Mouse (Mus musculus) MEL (cell line): ENCODE results near the gene Gm4491. TPM values are rescaled to one million over a fixed set of nuclear protein-coding genes. Genes with fewer than 3 reads are reported as not detected.

Experiments used
- DNase-seq: peaks from one replicate; pipeline ENCODE4 v3.0.0; 2011; ENCODE audit warnings: low read depth, low spot score
- H3K27ac ChIP-seq: 2 replicates; pipeline ENCODE4 v1.5.1; 2012; ENCODE audit warnings: low read depth, mild to moderate bottlenecking, control low read depth, low read length, moderate library complexity; ENCODE audit not compliant: control insufficient read depth
- H3K27me3 ChIP-seq, 2 experiments: fragments of 150-350 bp in 1 of 2; sonication (generic) in 1 of 2; 2 replicates each; pipeline ENCODE4 v1.6.1; 2012; ENCODE audit warnings: low read length in 2 of 2, mild to moderate bottlenecking in 2 of 2, improper control_type of control experiment in 1 of 2, moderate library complexity in 1 of 2; ENCODE audit not compliant: insufficient read depth in 2 of 2, control insufficient read depth in 1 of 2
- H3K36me3 ChIP-seq, 2 experiments: 2 replicates each; pipeline ENCODE4 v1.6.1; 2012 to 2014; ENCODE audit warnings: low read length in 2 of 2, improper control_type of control experiment in 1 of 2, inconsistent platforms in 1 of 2, mild to moderate bottlenecking in 1 of 2; ENCODE audit not compliant: insufficient read depth in 2 of 2, control insufficient read depth in 1 of 2
- H3K4me1 ChIP-seq, 2 experiments: fragments of 150-350 bp in 1 of 2; sonication (generic) in 1 of 2; 2 replicates each; pipeline ENCODE4 v1.6.1; 2012; ENCODE audit warnings: low read length in 2 of 2, improper control_type of control experiment in 1 of 2, mild to moderate bottlenecking in 1 of 2; ENCODE audit not compliant: insufficient read depth in 2 of 2, control insufficient read depth in 1 of 2
- H3K4me3 ChIP-seq, 2 experiments: fragments of 150-350 bp in 1 of 2; sonication (generic) in 1 of 2; 2 replicates each; pipeline ENCODE4 v1.5.1; 2012; ENCODE audit warnings: low read depth in 2 of 2, low read length in 2 of 2, mild to moderate bottlenecking in 2 of 2, moderate library complexity in 2 of 2, control low read depth in 1 of 2, improper control_type of control experiment in 1 of 2; ENCODE audit not compliant: control insufficient read depth in 1 of 2, insufficient read depth in 1 of 2
- H3K79me2 ChIP-seq: 2 replicates; pipeline ENCODE4 v1.6.1; 2012; ENCODE audit warnings: mild to moderate bottlenecking, low read length, moderate library complexity; ENCODE audit not compliant: control insufficient read depth, poor library complexity, insufficient read depth
- H3K9ac ChIP-seq: 2 replicates; pipeline ENCODE4 v1.6.1; 2012; ENCODE audit warnings: low read depth, mild to moderate bottlenecking, control low read depth, low read length, moderate library complexity; ENCODE audit not compliant: control insufficient read depth, poor library complexity, severe bottlenecking
- H3K9me3 ChIP-seq: fragments of 150-350 bp; sonication (generic); replicated peaks from 2 replicates; pipeline ENCODE4 v1.6.1; 2012; ENCODE audit warnings: mild to moderate bottlenecking, low read length, improper control_type of control experiment, moderate library complexity; ENCODE audit not compliant: insufficient read depth
- BHLHE40 ChIP-seq: IDR thresholded peaks from 2 replicates; pipeline ENCODE4 v1.6.1; 2012; ENCODE audit warnings: low read depth, mild to moderate bottlenecking, inconsistent platforms, low read length, improper control_type of control experiment, borderline replicate concordance
- CHD1 ChIP-seq: IDR thresholded peaks from 2 replicates; pipeline ENCODE4 v1.6.1; 2012; ENCODE audit warnings: low read depth, mild to moderate bottlenecking, inconsistent platforms, low read length, improper control_type of control experiment
- E2F4 ChIP-seq: IDR thresholded peaks from 2 replicates; pipeline ENCODE4 v1.6.1; 2011; ENCODE audit warnings: low read depth, low read length, improper control_type of control experiment, borderline replicate concordance
- ELF1 ChIP-seq: IDR thresholded peaks from 2 replicates; pipeline ENCODE4 v1.6.1; 2014; ENCODE audit warnings: low read depth, mild to moderate bottlenecking, inconsistent platforms, low read length, improper control_type of control experiment, moderate library complexity
- EP300 ChIP-seq, 2 experiments: IDR thresholded peaks; 2 replicates each; pipeline ENCODE4 v1.6.1; 2011; ENCODE audit warnings: improper control_type of control experiment in 2 of 2, low read length in 2 of 2, low read depth in 1 of 2, mild to moderate bottlenecking in 1 of 2
- JUND ChIP-seq: IDR thresholded peaks from 2 replicates; pipeline ENCODE4 v1.6.1; 2011; ENCODE audit warnings: low read depth, mild to moderate bottlenecking, improper control_type of control experiment, low read length
- MAX ChIP-seq: IDR thresholded peaks from 2 replicates; pipeline ENCODE4 v1.6.1; 2011; ENCODE audit warnings: low read length, improper control_type of control experiment
- MYC ChIP-seq: IDR thresholded peaks from 2 replicates; pipeline ENCODE4 v1.6.1; 2011; ENCODE audit warnings: low read depth, mild to moderate bottlenecking, low read length, improper control_type of control experiment, moderate library complexity
- NRF1 ChIP-seq: IDR thresholded peaks from 2 replicates; pipeline ENCODE4 v1.6.1; 2014; ENCODE audit warnings: low read depth, mild to moderate bottlenecking, inconsistent platforms, low read length, improper control_type of control experiment, moderate library complexity; ENCODE audit not compliant: poor library complexity, insufficient read depth, severe bottlenecking
- POLR2A ChIP-seq, 2 experiments: IDR thresholded peaks; 2 replicates each; pipeline ENCODE4 v1.6.1; 2011 to 2012; ENCODE audit warnings: low read length in 2 of 2, mild to moderate bottlenecking in 2 of 2, control low read depth in 1 of 2, improper control_type of control experiment in 1 of 2, low read depth in 1 of 2, moderate library complexity in 1 of 2; ENCODE audit not compliant: control insufficient read depth in 1 of 2, insufficient read depth in 1 of 2, poor library complexity in 1 of 2
- POLR2AphosphoS5 ChIP-seq: IDR thresholded peaks from 2 replicates; pipeline ENCODE4 v1.6.1; 2012; ENCODE audit warnings: low read depth, borderline replicate concordance, mild to moderate bottlenecking, inconsistent platforms, low read length, moderate library complexity, mixed read lengths
- RAD21 ChIP-seq: IDR thresholded peaks from 2 replicates; pipeline ENCODE4 v1.6.1; 2011; ENCODE audit warnings: mild to moderate bottlenecking, low read depth, low read length, improper control_type of control experiment
- RCOR1 ChIP-seq: IDR thresholded peaks from 2 replicates; pipeline ENCODE4 v1.6.1; 2012; ENCODE audit warnings: low read depth, mild to moderate bottlenecking, inconsistent platforms, low read length, improper control_type of control experiment
- SIN3A ChIP-seq: IDR thresholded peaks from 2 replicates; pipeline ENCODE4 v1.6.1; 2012; ENCODE audit warnings: low read length, improper control_type of control experiment, inconsistent platforms
- SMC3 ChIP-seq: IDR thresholded peaks from 2 replicates; pipeline ENCODE4 v1.6.1; 2011; ENCODE audit warnings: low read depth, low read length, improper control_type of control experiment
- TAL1 ChIP-seq: IDR thresholded peaks from 2 replicates; pipeline ENCODE4 v1.6.1; 2012; ENCODE audit warnings: mild to moderate bottlenecking, inconsistent platforms, low read length, moderate library complexity, mixed read lengths
- TCF12 ChIP-seq: IDR thresholded peaks from 2 replicates; pipeline ENCODE4 v1.6.1; 2014; ENCODE audit warnings: low read depth, mild to moderate bottlenecking, inconsistent platforms, low read length, improper control_type of control experiment, moderate library complexity
- USF1 ChIP-seq: IDR thresholded peaks from 2 replicates; pipeline ENCODE4 v1.6.1; 2014; ENCODE audit warnings: low read depth, mild to moderate bottlenecking, inconsistent platforms, low read length, improper control_type of control experiment, moderate library complexity
- ZMIZ1 ChIP-seq: IDR thresholded peaks from 2 replicates; pipeline ENCODE4 v1.6.1; 2012; ENCODE audit warnings: low read depth, mild to moderate bottlenecking, inconsistent platforms, low read length, improper control_type of control experiment, moderate library complexity
- ZNF384 ChIP-seq: IDR thresholded peaks from 2 replicates; pipeline ENCODE4 v1.6.1; 2012; ENCODE audit warnings: low read depth, mild to moderate bottlenecking, inconsistent platforms, low read length, improper control_type of control experiment
- polyA plus RNA-seq, 2 experiments: library from polyadenylated mRNA; stranded (reverse) in 1 of 2; unstranded in 1 of 2; fragments of >175 nt in 1 of 2; fragments of >200 nt in 1 of 2; gene quantifications; 2 replicates each; pipeline versions ENCODE4 v1.2.1 to v1.2.4; 2012; ENCODE audit warnings: low replicate concordance in 2 of 2, low read depth in 1 of 2; ENCODE audit not compliant: insufficient read length in 2 of 2, insufficient read depth in 1 of 2, missing spikeins in 1 of 2
- total RNA-seq: library from RNA; depleted of rRNA; stranded (reverse); fragments of 300-350 nt; gene quantifications from 2 replicates; pipeline ENCODE4 v1.2.3, GENCODE M21; 2012

The Gm4491 gene
- total and polyA plus RNA-seq, 3 experiments = not detected

DNA sequence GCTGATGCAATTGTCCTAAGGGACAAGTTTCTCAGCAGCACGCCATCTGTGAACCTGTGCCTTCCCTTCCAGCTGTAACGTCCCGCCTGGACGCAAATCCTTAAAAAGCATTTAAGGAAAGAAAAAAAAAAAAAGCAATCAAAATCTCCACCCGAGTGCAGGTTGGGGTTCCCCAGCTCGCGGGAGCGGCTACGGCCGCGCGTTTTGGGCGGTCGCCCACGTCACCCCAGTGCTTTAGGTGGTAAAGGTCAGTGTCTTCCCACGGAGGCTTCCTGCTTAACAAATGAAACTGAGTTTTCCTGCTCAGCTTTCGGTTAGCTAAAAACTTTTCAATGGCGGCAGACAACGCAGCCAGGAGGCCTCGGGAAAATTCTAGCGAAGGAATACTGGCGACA, 12.0 kb downstream of the Gm4491 start:
- no peaks in the 10 kb centered on the region for H3K36me3 ChIP-seq
- no peak overlapping the region for H3K4me3 ChIP-seq
- H3K9me3 ChIP-seq = no peaks in the 10 kb centered on the region
- H3K9ac ChIP-seq = no peak overlapping the region
- peaks cover 0 to 4% of the 10 kb centered on the region in 2 experiments; a peak in 1 of 4 replicates for H3K4me1 ChIP-seq
- peaks cover 0 to 3% of the 10 kb centered on the region in 2 experiments; a peak in 2 of 4 replicates for H3K27me3 ChIP-seq
- no peak overlapping the region for H3K27ac ChIP-seq
- no peaks in the 10 kb centered on the region for H3K79me2 ChIP-seq
- DNase-seq = no peak
- no peak for TF ChIP-seq RAD21
- TF ChIP-seq SIN3A = no peak
- TF ChIP-seq NRF1 = no peak
- TF ChIP-seq TCF12 = no peak

DNA sequence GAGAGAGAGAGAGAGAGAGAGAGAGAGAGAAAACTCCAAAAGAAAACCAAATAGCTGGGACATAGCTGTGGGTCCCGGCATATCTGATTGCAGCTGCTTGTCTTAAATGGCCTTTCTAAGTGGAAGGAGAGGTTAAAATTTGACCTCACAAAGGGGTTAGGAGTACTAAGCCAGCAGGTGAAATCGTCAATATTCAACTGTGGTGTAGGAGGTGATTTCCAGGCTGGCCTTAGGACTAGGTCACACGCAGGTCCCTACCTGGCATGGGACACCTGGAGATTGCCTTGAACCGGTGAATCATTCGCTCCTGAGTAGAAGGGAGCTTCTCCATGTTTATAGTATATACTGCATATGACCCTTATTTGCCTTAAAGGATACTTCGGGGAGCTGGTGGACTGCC, 12.6 kb downstream of the Gm4491 start:
- Histone ChIP-seq H3K27me3 (peaks cover 0 to 3% of the 10 kb centered on the region in 2 experiments; a peak in 2 of 4 replicates), H3K9me3 (no peaks in the 10 kb centered on the region), H3K9ac (no peak overlapping the region), H3K4me3 (no peak overlapping the region), H3K4me1 (peaks cover 0 to 4% of the 10 kb centered on the region in 2 experiments; a peak in 1 of 4 replicates), H3K36me3 (no peaks in the 10 kb centered on the region), H3K27ac (no peak overlapping the region), H3K79me2 (no peaks in the 10 kb centered on the region)
- DNase-seq = no peak
- no peak for TF ChIP-seq MYC
- no peak for TF ChIP-seq E2F4
- TF ChIP-seq MAX = no peak
- no peak for TF ChIP-seq POLR2A (IDR thresholded peaks at IDR 0.05; ENCODE audit: control insufficient read depth in 1 of 2, insufficient read depth in 1 of 2, low read depth in 1 of 2, low read length in 2 of 2, poor library complexity in 1 of 2)
- no peak for TF ChIP-seq POLR2AphosphoS5
- TF ChIP-seq BHLHE40 = no peak
- TF ChIP-seq ELF1 = no peak
- no peak for TF ChIP-seq SIN3A
- no peak for TF ChIP-seq ZNF384
- TF ChIP-seq USF1 = no peak
- no peak for TF ChIP-seq CHD1
- no peak for TF ChIP-seq TAL1
- no peak for TF ChIP-seq SMC3
- no peak for TF ChIP-seq RCOR1
- no peak for TF ChIP-seq EP300 (IDR thresholded peaks at IDR 0.05; ENCODE audit: low read depth in 1 of 2, low read length in 2 of 2)
- TF ChIP-seq ZMIZ1 = no peak
- TF ChIP-seq JUND = no peak
